Mouse (Mus musculus) erythroblast, embryonic 14.5 days (primary cell): Measurements from ENCODE around the gene Dkk2. TPM values are rescaled to one million over a fixed set of nuclear protein-coding genes. Genes with fewer than 3 reads are reported as not detected.

Experiments
- H3K27me3 ChIP-seq: 2 replicates; pipeline ENCODE4 v1.6.1; 2012; ENCODE audit warnings: inconsistent platforms; ENCODE audit not compliant: control insufficient read depth
- H3K36me3 ChIP-seq: 2 replicates; pipeline ENCODE4 v1.6.1; 2012; ENCODE audit warnings: mild to moderate bottlenecking, inconsistent platforms; ENCODE audit not compliant: control insufficient read depth
- H3K4me1 ChIP-seq: 2 replicates; pipeline ENCODE4 v1.6.1; 2012; ENCODE audit warnings: inconsistent platforms; ENCODE audit not compliant: control insufficient read depth
- H3K4me3 ChIP-seq: replicated peaks from 2 replicates; pipeline ENCODE3; 2012; ENCODE audit warnings: moderate library complexity, mild to moderate bottlenecking, inconsistent platforms
- H3K9me3 ChIP-seq: 2 replicates; pipeline ENCODE4 v1.6.1; 2012; ENCODE audit warnings: low read length, inconsistent platforms, mixed read lengths; ENCODE audit not compliant: control insufficient read depth
- GATA1 ChIP-seq: IDR thresholded peaks from 2 replicates; pipeline ENCODE4 v1.6.1; 2012; ENCODE audit warnings: low read length, inconsistent platforms, mixed read lengths
- TAL1 ChIP-seq: IDR thresholded peaks from 3 replicates; pipeline ENCODE4 v1.6.1; 2012; ENCODE audit warnings: low read length, inconsistent platforms, mixed read lengths
- polyA plus RNA-seq: library from polyadenylated mRNA; stranded (reverse); fragments of >175 nt; gene quantifications from 2 replicates; pipeline ENCODE4 v1.2.3, GENCODE M21; 2012

The Dkk2 gene
- polyA plus RNA-seq, 1 experiment: not detected

GRCm38 (mm10) chr3:132141031-132141430, 55.9 kb downstream of the Dkk2 start:
- Histone ChIP-seq H3K27me3 (no peaks in the 10 kb centered on the region), H3K4me1 (no peaks in the 10 kb centered on the region), H3K9me3 (no peaks in the 10 kb centered on the region; the same call in 1 of the 2 replicates), H3K36me3 (no peaks in the 10 kb centered on the region), H3K4me3 (no peak overlapping the region)
- no peak for TF ChIP-seq TAL1
- TF ChIP-seq GATA1: no peak

- no peak for TF ChIP-seq TAL1
- no peak for TF ChIP-seq GATA1
- no peaks in the 10 kb centered on the region for H3K27me3 ChIP-seq
- H3K36me3 ChIP-seq: no peaks in the 10 kb centered on the region
- H3K9me3 ChIP-seq: peaks cover 2% of the 10 kb centered on the region; the same call in 1 of the 2 replicates
- no peak overlapping the region for H3K4me3 ChIP-seq
- no peaks in the 10 kb centered on the region for H3K4me1 ChIP-seq
Observed at GRCm38 (mm10) chr3:132149446-132150025, 64.4 kb downstream of the Dkk2 start.

- H3K9me3 ChIP-seq: no peaks in the 10 kb centered on the region
- no peak overlapping the region for H3K4me3 ChIP-seq
- TF ChIP-seq GATA1: no peak
- no peak for TF ChIP-seq TAL1
- no peaks in the 10 kb centered on the region for H3K27me3 ChIP-seq
- H3K36me3 ChIP-seq: no peaks in the 10 kb centered on the region
- H3K4me1 ChIP-seq: no peaks in the 10 kb centered on the region
Observed at GRCm38 (mm10) chr3:132158817-132159216, 73.7 kb downstream of the Dkk2 start.

GRCm38 (mm10) chr3:132168911-132169310, 83.8 kb downstream of the Dkk2 start:
- Histone ChIP-seq H3K36me3 (no peaks in the 10 kb centered on the region), H3K9me3 (peaks cover 3% of the 10 kb centered on the region; the same call in 1 of the 2 replicates), H3K27me3 (no peaks in the 10 kb centered on the region), H3K4me1 (no peaks in the 10 kb centered on the region), H3K4me3 (no peak overlapping the region)
- no peak for TF ChIP-seq GATA1
- no peak for TF ChIP-seq TAL1

GRCm38 (mm10) chr3:132186888-132187552, 101.9 kb downstream of the Dkk2 start:
- Histone ChIP-seq H3K9me3 (peaks cover 10% of the 10 kb centered on the region; the same call in 1 of the 2 replicates), H3K4me1 (no peaks in the 10 kb centered on the region)

GRCm38 (mm10) chr3:132201950-132202349, 116.9 kb downstream of the Dkk2 start:
- Histone ChIP-seq H3K4me1 (no peaks in the 10 kb centered on the region), H3K4me3 (no peak overlapping the region), H3K9me3 (no peaks in the 10 kb centered on the region), H3K27me3 (no peaks in the 10 kb centered on the region), H3K36me3 (no peaks in the 10 kb centered on the region)
- TF ChIP-seq TAL1 (no peak), GATA1 (no peak)

More at GRCm38 (mm10) chr3:132186888-132187552, 101.9 kb downstream of the Dkk2 start:
- TF ChIP-seq GATA1 (no peak), TAL1 (no peak)
- Histone ChIP-seq H3K27me3 (no peaks in the 10 kb centered on the region), H3K4me3 (no peak overlapping the region), H3K36me3 (no peaks in the 10 kb centered on the region)

GRCm38 (mm10) chr3:132202665-132203064, 117.6 kb downstream of the Dkk2 start:
- Histone ChIP-seq H3K9me3 (no peaks in the 10 kb centered on the region), H3K27me3 (no peaks in the 10 kb centered on the region), H3K36me3 (no peaks in the 10 kb centered on the region)

GRCm38 (mm10) chr3:132207469-132207868, 122.4 kb downstream of the Dkk2 start:
- no peaks in the 10 kb centered on the region for H3K9me3 ChIP-seq
- H3K4me1 ChIP-seq: no peaks in the 10 kb centered on the region
- H3K4me3 ChIP-seq: no peak overlapping the region
- TF ChIP-seq GATA1 (no peak), TAL1 (no peak)
- H3K36me3 ChIP-seq: no peaks in the 10 kb centered on the region
- no peaks in the 10 kb centered on the region for H3K27me3 ChIP-seq

More at GRCm38 (mm10) chr3:132202665-132203064, 117.6 kb downstream of the Dkk2 start:
- no peak overlapping the region for H3K4me3 ChIP-seq
- TF ChIP-seq TAL1 (no peak), GATA1 (no peak)
- no peaks in the 10 kb centered on the region for H3K4me1 ChIP-seq

GRCm38 (mm10) chr3:132211260-132211659, 126.2 kb downstream of the Dkk2 start:
- Histone ChIP-seq H3K27me3 (no peaks in the 10 kb centered on the region), H3K9me3 (no peaks in the 10 kb centered on the region; the same call in 1 of the 2 replicates), H3K4me1 (no peaks in the 10 kb centered on the region), H3K36me3 (no peaks in the 10 kb centered on the region), H3K4me3 (no peak overlapping the region)
- TF ChIP-seq GATA1 (no peak), TAL1 (no peak)
